Mouse (Mus musculus): ENCODE results near the gene Rrp1. TPM values are rescaled to one million over a fixed set of nuclear protein-coding genes. Genes with fewer than 3 reads are reported as not detected.
"Not testable (repeated sequence)": the region's sequence is repeated elsewhere in the genome, so short reads cannot be mapped to it uniquely, and the experiment has no call there.

Rrp1 gene
- total RNA-seq, 2 experiments from 2014 or later, result 332 to 335 TPM

DNA sequence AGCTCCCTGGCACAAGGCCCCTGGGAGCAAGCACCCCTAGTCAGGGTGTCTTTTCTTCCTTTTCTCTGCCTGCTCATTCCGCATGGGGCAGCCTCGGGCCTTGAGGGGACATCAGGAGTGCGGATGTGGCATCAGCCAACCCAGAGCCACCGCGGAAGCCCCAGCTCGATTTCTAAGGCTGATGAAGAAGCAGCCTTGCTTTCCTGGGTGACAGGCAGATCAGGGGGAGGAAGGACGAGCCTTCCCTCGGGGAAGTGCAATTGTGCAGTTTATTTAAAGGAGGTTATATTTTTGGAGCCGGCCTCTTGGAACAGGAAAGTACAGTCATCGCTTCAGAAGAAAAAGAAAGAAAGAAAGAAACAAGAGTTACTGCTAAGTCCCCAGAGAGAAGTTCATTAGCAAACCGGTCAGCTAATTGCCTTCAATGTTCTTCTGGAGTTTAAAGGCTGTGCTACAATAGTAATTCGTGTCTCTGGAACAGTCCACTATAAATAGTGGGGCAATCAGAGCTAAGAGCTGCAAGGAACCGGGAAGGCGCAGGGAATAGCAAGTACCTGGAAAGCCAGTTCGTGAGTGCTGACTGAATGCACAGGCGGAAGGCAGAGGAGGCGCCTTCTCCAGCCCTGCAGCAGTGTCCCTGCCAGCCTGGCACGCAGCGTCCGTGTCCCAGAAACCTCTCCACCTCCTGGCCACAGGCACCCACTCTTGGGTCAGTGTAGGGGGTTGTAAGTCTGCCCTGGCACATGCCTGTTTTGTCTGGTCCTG, 24.4 kb downstream of the Rrp1 start:
- no peak for DNase-seq (ENCODE audit: extremely low spot score in 1 of 2, low spot score in 1 of 2)

DNA sequence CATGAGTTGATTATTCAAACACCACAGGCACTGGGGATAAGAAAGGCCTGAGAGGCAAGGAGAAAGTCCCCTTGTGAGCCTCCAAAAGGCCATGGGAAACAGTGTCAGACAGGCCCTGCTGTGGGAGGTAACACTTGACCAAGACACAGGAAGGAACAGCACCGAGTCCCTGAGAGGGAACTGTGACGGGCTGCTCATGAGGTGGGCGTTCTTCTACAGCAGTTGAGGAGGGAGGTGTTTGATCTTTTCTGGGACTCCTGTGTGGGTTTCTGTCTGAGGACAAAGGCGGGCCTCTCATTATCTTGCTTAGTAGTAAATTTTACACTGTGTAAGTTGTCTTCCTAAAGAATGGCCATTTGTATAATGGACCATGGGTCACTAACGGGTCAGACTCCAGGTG, 27.3 kb downstream of the Rrp1 start:
- DNase-seq (ENCODE audit: extremely low spot score in 1 of 2, low spot score in 1 of 2), result no peak

DNA sequence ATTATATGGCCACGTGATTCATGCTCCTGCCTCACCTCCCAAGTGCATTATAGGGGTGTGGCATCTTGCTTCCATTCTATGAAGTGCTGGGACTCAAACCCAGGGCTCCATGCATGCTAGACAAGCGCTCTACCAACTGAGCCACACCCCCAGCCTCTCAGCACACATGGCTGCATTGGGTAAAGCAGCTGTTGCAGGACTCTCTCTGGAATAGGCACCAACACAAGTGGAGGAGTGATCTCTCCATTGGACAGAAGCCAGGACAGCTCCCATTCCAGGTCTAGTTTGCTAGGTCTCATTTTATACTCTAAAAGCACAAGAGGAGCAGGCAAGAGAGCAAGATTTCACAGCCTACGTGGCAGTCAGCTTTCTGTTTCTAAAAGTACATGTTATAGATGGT, 29.3 kb downstream of the Rrp1 start:
- DNase-seq (ENCODE audit: extremely low spot score in 1 of 2, low spot score in 1 of 2), result no peak

DNA sequence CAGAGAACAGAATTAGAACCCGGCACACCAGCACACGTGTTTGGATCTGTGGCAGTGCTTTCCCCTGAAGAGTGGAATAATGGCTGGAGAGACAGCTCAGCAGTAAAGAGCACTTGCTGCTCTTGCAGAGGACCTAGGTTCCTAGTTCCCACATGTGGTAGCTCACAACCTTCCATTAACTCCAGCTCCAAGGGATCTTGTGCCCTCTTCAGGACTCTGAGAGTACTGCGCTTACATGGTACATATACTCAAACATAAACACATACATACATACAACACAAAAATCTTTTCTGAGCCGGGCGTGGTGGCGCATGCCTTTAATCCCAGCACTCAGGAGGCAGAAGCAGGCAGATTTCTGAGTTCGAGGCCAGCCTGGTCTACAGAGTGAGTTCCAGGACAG, 34.3 kb downstream of the Rrp1 start:
- no peak for DNase-seq (ENCODE audit: extremely low spot score in 1 of 2, low spot score in 1 of 2)

DNA sequence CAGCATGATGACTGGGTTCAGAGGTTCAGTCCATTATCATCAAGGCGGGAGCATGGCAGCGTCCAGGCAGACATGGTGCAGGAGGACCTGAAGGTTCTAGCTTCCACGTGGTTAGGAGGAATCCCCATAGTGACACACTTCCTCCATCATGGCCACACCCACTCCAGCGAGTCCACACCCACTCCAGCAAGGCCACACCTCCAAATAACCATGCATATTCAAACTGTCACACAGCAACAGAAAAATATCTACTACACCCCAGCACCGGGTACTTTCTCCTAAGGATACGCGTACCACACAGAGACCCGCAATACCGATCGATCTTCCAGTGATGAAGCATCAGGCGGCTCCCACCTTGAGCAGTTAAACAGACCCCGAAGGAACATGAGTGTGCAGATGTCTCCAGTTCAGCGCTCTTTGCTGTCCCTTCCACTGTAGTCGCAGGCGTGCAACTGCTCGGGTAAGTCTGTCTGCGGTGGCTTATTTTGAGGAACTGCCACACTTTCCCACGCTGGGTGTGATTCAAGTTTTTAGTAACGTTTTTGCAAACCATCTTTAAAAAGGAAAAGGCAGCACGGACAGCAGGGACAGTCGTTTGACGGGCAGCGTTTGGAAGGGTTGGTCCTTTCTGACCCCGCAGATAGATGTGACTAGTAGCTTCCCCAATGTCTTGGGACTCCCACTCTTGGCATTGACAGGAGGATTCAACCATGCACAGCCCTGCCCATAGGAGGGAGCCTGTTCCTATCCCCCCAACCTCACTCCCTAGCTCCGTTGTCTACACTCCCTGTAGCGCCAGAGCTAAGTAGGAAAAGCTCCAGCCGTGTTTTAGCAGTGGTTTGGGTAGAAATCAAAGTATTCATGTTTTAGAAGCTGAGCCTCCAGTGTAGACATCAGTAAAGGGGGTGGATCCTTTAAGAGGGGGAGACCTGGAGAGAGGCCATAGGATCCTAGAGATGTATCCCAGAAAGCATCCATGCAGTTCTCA, 39.9 kb downstream of the Rrp1 start:
- no peak for DNase-seq (ENCODE audit: extremely low spot score in 1 of 2, low spot score in 1 of 2)

DNA sequence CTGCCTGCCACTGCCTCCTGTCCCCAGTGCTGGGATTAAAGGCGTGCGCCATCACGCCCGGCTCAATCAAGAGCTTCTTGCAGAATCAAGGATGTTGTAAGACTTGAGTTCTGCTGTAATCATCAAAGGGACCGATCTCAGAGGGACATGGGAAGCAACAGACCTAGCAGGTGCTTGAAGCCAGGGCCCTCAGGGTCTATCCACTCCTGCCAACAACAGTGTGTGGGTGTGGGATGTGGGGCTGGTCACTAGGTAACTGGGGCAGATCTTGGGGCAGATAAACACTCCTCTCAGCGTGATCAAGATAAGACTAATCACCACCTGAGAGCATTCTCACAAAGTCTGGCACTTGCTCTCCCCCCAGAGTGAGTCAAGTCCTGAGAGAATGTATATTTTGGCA, 41.1 kb downstream of the Rrp1 start:
- no peak for DNase-seq (ENCODE audit: extremely low spot score in 1 of 2, low spot score in 1 of 2)

DNA sequence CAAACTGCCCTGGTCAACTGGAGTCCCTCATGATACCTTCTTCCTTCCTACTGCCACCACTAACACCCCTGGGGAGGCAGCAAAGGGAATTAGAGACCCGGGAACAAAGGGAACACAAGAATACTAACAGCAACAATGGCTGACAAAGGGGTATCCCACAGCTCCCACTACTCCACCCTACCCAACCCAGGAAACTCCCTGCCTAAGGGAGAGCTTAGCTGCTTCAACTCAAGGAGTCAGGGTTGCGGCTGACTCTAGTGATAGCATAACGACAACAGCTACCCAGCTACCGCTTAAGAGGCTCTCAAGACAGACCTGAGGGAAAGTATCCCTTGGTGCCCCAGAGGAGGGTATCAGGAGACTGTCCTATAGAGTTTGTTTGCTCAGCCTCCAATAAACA, 45.3 kb downstream of the Rrp1 start:
- no peak for DNase-seq (ENCODE audit: extremely low spot score in 1 of 2, low spot score in 1 of 2)

DNA sequence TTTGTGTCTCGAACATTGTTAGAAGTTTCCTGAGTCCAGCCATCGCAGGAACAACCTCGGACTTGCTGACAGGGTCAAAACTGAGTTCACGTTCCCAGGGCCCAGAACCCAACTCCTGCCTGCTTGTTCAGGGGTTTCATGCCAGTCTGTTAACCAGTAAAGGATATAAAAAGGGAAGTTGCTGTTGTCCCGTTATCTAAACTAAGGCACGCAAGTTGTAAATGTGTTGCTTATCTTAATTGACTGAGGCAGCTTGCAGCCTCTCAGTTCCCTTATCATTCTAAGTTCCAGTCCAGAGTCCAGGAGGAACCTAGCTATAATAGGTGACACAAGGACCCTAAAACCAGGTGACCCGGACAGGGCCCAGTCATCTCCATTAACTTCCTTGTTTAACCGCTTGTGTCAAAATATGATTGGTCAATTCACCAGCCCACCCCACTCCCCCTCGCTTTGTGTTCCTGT, 46.0 kb downstream of the Rrp1 start:
- DNase-seq (ENCODE audit: extremely low spot score in 1 of 2, low spot score in 1 of 2), result no peak

DNA sequence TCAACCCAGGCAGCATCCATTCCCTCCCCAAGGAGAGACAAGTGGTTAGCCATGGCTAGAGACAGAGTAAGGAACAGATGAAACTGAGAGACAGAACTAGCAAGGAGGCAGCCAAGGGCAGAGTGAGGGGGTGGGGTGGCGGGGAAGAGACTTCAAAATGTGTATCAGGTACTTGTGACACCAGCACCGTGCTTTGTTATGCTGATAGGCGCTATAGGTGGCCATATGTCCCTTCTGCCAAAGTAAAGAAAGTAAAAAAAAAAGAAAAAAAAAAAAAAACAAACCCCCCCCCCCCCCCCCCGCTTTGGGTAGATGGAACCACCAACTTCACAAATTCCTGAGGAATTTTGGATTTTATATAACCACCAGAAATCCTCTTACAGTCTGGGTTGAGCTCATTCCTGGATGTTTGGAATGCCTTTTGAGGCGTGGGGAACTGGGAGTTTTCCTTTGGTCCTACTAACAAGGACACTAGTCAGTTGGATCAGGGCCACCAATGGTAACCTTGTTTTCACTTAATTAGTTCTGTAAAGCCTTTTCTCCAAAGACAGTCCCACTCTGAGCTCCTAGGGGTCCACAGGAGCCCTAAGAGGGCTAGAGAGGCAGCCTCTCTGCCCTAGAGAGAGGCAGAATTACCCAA, 46.5 kb downstream of the Rrp1 start:
- no peak for DNase-seq (ENCODE audit: extremely low spot score in 1 of 2, low spot score in 1 of 2)

DNA sequence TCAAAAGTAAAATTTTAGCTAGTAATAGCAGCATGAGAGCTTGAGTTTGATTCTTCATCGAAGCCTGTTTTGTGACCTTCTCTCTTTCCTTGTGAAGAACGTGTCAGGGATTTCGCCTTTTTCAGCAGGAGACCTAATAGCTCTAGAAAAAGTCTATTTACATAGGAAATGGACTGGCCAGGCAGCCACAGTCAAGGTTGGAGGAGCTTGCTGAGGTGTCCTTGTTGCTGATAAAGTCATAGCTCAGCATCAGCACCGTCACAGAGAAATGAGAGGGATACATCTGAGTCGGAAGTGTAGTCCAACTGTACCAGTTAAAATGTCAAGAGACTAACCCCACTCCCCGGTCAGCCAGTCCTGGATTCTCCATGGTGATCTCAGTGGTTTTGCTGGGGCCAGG, 47.3 kb downstream of the Rrp1 start:
- no peak for DNase-seq (ENCODE audit: extremely low spot score in 1 of 2, low spot score in 1 of 2)

DNA sequence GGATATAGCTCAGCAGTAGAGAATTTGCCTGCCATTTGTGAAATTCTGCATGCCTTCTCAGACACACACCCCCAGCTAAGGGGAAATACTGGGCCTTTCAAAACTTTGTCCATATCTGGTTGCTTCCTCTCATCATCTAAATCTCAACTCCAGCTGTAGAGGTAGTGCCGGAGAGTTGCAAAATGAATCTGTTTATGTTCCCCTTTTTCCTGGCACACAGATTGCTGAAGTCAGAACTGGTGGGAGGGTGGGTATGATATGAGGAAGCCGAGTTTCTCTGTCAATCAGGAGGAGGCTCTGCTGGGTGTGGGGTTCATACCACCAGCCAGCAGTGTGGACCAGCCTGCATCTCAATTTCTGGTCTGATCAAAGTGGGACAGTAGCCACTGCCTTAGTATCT, 48.7 kb downstream of the Rrp1 start:
- no peak for DNase-seq (ENCODE audit: extremely low spot score in 1 of 2, low spot score in 1 of 2)

DNA sequence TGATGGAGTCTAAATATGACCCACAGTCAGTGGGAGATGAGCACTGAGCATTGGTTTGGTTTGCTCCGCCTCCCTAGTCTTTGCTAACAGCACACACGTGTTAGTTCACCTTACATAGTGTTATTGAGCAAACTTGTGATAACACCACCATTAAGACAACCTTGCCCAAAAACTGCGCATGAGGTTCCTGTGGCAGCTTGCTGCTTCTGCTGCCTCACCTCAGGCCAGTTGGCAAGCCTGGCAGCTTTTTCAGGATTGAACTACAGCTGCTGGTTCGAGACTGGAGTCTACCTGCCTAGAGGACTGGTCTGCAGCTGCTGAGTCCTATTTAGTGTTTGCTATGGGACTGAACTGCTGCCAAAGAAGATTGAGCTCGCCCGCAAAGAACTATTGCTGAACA, 49.5 kb downstream of the Rrp1 start:
- no peak for DNase-seq (ENCODE audit: extremely low spot score in 1 of 2, low spot score in 1 of 2)

DNA sequence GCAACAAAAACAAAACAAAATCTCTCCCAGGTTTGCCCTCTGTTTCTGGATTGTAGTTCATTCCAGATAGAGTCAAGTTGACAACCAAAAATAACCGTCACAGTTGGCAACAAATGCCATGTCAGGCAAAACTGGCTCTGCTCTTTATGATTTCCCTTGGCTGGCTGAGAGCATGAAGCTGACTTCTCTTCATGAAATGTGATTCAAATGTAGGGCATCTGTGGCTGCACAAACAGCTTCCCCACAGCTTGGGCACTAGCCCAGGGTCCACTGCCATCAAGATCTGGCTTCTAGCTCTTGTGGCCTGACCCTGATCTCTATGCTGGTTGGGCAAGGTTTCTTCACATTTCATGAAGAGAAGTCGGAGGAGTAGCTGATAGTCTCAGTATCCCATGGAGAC, 50.9 kb downstream of the Rrp1 start:
- DNase-seq (ENCODE audit: extremely low spot score in 1 of 2, low spot score in 1 of 2), result no peak

DNA sequence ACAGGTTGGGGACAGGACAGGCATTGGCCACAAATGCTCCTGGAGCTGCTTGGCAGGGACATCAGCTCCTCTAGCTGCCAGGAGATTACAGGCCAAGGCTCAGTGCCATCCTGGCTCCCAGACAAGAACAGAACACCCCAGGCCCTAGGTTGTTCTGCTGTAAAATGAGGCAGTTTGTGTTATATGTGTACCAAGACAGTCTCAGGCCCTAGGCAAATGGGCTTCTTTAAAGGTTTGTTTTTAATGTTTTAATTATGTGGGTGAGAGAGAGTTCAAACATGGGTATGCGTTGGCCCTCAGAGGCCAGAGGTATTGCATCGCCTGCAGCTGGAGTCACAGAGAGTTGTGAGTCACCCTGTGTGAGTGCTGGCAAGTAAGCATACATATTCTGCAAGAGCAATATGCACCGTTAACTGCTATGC, 52.5 kb downstream of the Rrp1 start:
- no peak for DNase-seq (ENCODE audit: extremely low spot score in 1 of 2, low spot score in 1 of 2)

DNA sequence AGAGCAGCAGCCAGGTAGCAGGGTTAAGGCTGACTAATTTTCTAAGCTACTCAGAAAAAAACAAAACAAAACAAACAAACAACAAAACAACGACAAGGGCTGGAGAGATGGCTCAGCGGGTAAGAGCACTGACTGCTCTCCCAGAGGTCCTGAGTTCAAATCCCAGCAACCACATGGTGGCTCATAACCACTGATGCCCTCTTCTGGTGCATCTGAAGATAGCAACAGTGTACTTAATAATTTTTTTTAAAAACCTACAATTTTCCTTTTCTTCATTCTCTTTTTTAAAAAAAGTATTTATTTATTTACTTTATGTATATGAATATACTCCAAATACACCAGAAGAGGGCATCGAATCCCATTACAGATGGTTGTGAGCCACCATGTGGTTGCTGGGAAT, 53.8 kb downstream of the Rrp1 start:
- DNase-seq (ENCODE audit: extremely low spot score in 1 of 2, low spot score in 1 of 2), result not testable (repeated sequence)

DNA sequence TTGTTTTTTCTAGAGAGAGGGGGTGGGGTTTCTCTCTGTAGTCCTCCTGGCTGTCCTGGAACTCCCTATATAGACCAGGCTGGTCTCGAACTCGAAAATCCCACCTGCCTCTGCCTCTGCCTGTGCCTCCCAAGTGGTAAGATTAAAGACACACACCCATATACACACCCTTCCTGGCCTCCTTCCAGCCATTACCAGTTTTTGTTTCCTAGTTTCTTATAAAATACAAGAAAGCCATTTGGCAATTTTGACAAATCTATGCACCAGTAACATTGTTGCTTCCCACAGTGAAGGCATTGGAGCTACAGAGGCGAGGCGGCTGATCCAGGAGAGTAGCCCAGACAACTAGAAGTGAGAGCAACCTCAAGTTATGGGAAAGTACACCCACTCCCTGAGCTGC, 54.6 kb downstream of the Rrp1 start:
- no peak for DNase-seq (ENCODE audit: extremely low spot score in 1 of 2, low spot score in 1 of 2)

DNA sequence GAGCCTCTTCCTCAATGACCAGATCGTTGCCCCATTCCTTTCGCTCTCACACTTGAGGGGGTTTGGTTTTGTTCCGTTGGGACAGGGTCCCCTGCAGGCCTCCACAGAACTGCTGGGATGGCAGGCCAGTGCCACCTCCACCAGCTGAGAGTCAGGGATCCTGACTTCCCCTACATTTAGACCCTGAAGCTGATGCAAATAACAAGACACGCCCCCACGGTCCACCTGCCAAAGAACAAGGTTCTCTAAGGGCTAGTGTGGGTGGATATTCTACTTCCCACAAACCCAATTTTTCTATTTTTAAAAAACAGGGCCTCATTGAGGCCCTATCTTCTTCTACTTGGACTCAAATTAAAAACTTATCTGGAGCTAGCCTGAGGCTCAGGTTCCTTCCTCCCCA, 55.1 kb downstream of the Rrp1 start:
- no peak for DNase-seq (ENCODE audit: extremely low spot score in 1 of 2, low spot score in 1 of 2)

DNA sequence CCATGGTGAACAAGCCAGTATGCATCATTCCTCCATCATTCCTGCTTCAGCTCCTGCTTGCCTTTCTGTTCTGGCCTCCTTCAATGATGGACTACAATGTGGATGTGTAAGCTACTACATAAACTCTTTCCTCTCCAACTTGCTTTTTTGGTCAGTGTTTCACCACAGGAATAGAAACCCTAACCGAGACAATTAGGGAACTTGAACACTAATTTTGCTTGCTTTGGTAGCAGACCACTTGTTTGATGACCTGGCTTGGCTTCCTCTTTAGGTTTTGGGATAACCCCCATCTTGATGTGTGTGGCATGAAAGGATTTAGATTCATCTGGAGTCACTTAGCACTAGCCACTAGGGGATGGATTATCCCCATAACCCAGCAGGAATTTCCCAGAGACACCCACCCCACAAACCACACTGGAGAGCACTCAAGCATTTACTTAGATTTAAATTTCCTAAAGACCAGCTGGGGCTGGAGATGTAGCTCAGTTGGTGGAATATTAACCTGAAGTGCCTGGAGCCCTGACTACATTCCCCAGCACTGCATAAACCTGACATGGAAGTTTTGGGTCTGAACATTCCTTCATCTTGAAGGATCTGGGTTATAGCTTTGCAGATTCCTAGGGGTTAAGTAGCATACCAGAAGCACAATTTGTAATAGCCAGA, 56.8 kb downstream of the Rrp1 start:
- no peak for DNase-seq (ENCODE audit: extremely low spot score in 1 of 2, low spot score in 1 of 2)

DNA sequence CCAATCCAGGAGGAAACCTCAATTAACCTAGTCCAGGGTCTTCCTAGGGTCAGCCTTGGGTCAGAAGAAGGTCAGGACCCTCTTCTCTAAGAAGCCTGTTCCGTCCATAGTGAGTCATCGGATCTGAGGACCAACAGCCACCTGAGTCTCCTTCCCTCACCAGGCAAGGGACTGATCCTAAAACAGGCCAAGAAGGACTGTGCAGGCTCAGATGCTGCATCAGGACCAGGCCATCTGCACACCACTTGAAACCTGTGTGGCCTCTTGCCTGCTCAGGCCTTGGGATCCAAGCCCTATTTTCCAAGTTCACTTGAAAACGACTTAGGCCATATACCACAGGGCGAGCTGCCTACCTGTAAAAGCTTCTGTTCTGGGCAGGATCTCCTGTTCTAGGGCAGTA, 59.6 kb downstream of the Rrp1 start:
- DNase-seq (ENCODE audit: extremely low spot score in 1 of 2, low spot score in 1 of 2), result no peak

DNA sequence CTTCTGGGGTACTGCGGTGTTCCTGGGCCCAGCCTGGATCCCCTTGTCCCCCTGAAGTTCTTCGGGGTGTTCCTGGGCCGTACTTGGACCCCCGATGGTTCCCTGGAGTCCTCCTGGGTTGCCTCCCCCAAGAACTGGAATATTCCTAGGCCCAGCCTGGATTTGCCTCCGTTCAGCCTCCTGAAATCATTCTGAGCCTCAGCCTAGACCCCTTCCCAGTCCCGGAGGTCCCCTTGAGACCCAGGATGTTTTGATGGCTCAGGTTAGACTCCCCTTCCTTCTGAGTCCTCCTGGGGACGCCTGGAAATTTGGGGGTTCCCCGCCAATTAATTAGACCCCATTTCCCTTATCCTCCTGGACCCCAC, 60.2 kb downstream of the Rrp1 start:
- DNase-seq (ENCODE audit: extremely low spot score in 1 of 2, low spot score in 1 of 2), result no peak
